Mouse (Mus musculus): ENCODE measurements around the gene S100a13. TPM values are rescaled to one million over a fixed set of nuclear protein-coding genes. Genes with fewer than 3 reads are reported as not detected.

The S100a13 gene
- 10 to 100 TPM; 15.8 to 17.9 TPM for total RNA-seq (2021)
- long read RNA-seq, experiment 1, partial matches to known transcripts = 13 of 14 reads
- long read RNA-seq, experiment 1, other reads (novel, unspliced or antisense) = 1 of 14 reads
- long read RNA-seq, experiment 2, partial matches to known transcripts = 6 of 8 reads
- long read RNA-seq, experiment 2, other reads (novel, unspliced or antisense) = 1 of 8 reads

- DNase-seq = peak; percentile 50
These were observed at the start of gene S100a13, which contains the start of gene S100a1 for GRCm38 (mm10) chr3:90513796-90514590. Gene S100a13 (plus strand): TSS chr3:90514435. Gene S100a1 (minus strand): TSS chr3:90514392.

- DNase-seq = peak; percentile 50
These were observed 49.6 kb upstream of the S100a13 start for GRCm38 (mm10) chr3:90464552-90465080.

- peak; percentile 49 for DNase-seq
These were observed 49.1 kb upstream of the S100a13 start for GRCm38 (mm10) chr3:90465081-90465685.

DNA sequence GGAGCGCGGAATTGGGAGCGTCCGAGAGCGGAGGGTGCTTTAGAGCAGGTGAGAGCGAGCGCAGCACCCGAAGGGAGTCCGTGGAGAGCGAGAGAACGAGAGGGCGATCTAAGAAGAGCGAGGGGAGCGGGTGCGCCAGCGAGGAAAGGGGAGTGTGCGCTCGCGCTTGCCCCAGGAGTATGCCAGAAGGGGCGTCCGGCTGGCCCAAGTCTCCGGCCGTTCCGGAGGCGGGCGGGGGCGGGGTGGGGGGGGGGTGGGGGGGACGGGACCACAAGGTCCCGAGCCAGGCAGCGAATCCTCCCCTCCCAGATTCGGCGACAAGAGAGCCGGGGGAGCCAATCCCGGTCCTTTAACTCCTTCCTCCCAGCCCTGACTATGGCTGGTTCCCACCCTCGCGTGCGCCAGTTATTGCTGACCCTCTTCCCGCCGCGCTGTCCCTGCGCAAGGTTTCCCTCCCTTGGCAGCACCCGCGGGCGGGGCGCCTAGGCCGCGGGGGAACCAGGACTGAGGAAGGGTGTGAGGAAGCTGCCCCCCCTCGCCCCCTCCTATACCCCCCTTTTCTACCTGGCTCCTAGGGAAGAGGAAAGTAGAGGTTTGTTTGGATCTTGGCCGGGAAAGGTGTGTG is 48.4 kb upstream of the S100a13 start, which contains the start of gene Npr1:
TSS of gene Npr1 (minus strand) at position 181 of the 625 bp plus-strand sequence.
- peak; percentile 61 for DNase-seq

DNA sequence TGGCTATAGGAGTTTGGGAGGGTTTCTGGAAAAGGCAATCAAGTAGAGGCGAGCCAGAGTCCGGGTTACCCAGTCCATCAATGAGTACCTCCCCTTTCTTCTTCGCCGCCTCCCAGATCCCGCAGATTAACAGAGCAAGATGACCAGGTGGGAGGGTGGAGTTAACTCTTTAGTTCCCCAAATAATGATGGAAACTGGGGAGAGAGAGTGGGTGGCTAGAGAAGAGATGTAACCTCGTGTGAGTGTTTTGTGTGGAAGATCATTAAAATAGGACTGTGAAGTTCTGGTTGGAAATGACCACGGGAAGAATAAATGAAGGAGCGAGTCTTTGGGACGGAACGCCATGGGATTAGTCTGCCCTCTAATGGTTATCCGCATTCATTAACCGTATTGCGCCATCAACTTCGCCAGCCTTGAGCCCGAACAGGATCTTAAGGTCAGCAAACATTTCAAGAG is 47.9 kb upstream of the S100a13 start:
- peak; percentile 42 for DNase-seq

DNA sequence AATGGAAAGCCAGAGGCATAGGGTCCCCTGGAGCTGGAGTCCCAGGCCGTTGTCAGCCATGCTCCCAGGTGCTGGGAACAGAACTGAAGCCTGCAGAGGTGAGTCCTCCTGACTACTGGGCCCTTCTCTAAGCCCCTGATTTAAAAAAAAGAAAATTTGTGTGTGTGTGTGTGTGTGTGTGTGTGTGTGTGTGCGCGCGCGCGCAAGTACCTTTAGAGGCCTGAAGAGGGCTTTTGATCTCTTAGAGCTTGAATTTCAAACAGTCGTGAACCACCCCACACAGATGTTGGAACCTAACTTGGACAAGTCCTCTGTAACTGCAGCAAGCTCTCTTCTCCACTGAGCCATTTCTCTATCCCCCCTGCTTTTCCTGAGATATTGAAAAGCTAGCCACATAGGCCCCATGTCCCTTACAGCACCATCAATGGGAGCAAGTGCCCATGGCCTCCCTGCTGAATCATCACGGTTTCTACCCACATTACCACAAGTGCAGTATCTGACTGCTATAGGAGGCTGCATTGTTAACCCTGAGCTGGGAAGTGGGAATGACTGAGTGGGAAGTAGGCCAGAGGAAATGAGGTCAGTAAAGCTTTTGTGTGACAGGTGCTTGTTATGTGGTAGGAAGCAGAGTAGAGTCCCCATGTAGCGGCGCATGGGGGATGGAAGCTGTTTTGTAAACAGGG is 46.5 kb upstream of the S100a13 start:
- DNase-seq = no peak

- peak; percentile 26 for DNase-seq
These were observed 42.0 kb upstream of the S100a13 start for GRCm38 (mm10) chr3:90472213-90472612.

DNA sequence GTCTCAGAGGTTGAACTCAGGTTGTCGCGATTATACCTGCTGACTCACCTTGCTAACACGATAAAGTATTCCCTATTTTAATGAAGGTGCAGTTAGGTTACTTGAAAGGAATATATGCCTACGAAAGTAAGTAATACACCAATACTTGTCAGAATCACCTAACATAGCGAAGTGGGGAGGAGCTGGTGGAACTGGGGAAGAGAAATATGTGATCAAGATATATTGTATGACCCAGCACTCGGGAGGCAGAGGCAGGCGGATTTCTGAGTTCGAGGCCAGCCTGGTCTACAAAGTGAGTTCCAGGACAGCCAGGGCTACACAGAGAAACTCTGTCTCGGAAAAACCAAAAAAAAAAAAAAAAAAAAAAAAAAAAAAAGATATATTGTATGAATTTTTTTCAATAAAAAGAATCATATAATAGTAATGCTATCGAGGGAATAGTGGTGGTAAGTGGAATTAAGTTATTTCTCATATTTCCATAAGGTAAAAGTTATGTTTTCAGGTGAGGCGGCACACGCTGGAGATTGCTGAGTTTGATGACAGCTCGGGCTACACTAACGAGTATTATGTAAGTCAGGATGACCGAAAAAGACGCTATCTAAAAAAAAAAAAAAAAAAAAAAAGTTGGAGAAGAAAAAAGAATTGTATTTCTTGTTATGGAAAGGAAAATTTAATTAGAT is 38.9 kb upstream of the S100a13 start:
- no peak for DNase-seq

GRCm38 (mm10) chr3:90475831-90476611 is 38.2 kb upstream of the S100a13 start, which contains the start of gene Ilf2:
Gene Ilf2 (plus strand): TSS chr3:90476126.
- DNase-seq = peak; percentile 90

- no peak for DNase-seq
These were observed 27.2 kb upstream of the S100a13 start for GRCm38 (mm10) chr3:90486998-90487397.

GRCm38 (mm10) chr3:90488576-90488975 is 25.7 kb upstream of the S100a13 start:
- DNase-seq = no peak

GRCm38 (mm10) chr3:90490696-90491256 is 23.5 kb upstream of the S100a13 start, which contains the start of gene Snapin:
Gene Snapin (minus strand): TSS chr3:90491033.
- DNase-seq = peak; percentile 94

- DNase-seq = no peak
These were observed 22.9 kb upstream of the S100a13 start for GRCm38 (mm10) chr3:90491350-90491749.

DNA sequence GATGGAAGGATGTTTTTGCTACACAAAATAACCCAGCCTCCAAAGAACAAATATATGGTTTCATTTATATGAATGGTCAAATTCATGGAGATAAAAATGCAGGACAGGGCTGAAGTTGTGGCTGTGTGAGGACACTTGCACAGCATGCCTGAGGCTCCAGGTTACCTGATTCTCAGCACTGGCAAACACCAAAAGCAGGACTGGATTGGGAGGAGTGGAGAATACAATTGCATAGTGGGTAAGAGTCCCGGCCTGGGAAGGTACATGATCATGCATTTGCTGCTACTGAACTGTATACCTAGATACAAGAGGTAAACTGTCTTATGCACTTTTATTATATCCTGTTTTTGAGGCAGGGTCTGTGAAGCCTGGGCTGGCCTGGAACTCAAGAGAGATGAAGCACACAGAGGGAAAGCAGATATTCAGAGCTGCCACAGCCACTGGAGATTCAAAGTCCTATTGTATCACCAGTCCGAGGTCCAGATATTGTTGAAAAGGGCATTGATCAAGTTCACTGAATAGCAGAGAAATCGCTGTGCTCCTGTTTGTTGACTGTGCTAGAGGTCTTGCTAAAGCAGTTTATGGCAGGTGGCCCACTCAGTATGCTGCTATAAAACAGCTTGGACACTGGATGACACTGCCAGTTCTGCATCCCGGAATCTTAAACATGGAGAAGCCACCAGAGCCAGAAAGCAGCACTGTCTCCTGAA is 20.2 kb upstream of the S100a13 start:
- no peak for DNase-seq

DNA sequence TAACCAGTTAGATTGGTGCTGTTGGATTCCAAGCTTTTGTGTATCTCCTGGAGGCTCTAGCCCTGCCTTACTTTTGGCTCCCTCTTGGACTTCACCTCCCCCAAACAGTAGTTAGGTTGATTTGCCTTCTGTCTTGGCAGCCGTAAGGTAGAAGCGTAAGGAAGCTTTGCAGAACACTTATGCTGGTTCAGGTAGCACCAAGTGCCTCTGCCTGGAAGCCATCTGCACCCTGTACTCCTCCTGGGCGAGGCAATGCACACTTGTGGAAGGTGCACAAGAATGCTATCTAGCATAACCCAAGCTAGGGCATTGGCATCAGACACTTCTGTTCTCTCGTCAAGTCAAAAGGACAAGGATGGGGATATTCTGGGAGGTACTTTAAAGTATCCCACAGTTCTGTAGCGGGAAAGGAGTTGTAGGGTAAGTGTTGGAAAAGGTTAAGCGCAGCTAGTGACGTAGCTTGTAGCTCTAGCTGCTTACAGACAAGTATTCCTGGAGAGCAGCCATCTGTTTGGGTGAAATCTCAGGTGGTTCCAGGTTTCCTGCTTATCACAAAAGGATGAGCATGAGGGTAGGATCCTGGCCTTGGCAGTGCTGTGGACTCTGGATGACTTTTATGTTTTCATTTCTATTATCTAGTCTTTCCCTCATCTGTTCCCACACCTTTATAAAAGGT is 18.2 kb upstream of the S100a13 start:
- no peak for DNase-seq

GRCm38 (mm10) chr3:90497597-90497996 is 16.6 kb upstream of the S100a13 start:
- DNase-seq = no peak

- no peak for DNase-seq
These were observed 10.8 kb upstream of the S100a13 start for GRCm38 (mm10) chr3:90503444-90503843.

DNA sequence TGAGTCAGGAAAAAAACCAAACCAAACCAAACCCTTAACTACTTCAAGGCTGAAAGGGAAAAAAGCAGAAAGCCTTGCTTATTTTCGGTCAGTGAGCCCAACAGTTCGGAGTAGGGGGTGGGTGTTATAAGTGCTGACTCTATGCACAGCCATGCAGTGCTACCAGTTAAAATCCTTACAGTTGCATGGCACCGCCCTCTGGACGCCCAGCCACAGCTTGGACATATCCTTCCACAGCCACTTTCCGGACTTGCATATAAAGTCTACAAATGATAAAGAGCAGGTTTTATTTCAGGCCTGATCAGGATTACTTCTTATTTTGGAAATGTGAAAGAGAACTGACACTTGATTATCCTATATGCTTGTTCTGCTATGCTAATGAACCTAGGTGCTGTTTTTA is 9.0 kb upstream of the S100a13 start:
- DNase-seq = no peak
